Mouse (Mus musculus) E14TG2a.4 (cell line): ENCODE data around the gene Incenp.

Source experiments
- CTCF ChIP-seq: conservative IDR thresholded peaks from 2 replicates; pipeline ENCODE4 v1.5.1; 2014; ENCODE audit warnings: low read length
- POU5F1 ChIP-seq: IDR thresholded peaks from 2 replicates; pipeline ENCODE4 v1.6.1; 2014; ENCODE audit warnings: low read length, borderline replicate concordance

DNA sequence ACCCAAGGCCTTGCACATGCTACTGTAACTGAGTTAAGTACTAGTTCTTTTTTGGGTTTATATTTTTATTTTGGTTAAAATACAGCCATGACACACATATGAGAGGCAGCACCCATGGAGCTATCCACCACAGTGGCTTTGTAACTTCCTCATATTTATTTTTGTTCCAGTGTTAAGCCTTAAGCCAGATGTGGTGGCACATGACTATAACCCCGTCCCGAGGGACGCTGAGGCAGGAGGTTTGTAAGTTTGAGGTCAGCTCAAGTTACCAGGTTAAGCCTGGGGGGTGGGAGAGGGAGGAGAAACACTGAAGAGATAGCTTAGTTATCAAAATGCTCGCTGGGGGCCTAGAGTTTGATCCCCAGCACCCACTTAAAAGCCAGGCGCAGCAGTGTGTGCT, 37.2 kb upstream of the Incenp start:
- no peak for TF ChIP-seq CTCF
- no peak for TF ChIP-seq POU5F1
